In genomic region chr4:58082588-58082987, GRCm38 (mm10) we compare ENCODE assay signal across 9 mouse cellular contexts.
DNase-seq lines count a peak whose midpoint lies in the region; ATAC-seq and TF ChIP-seq lines count a peak whose summit lies in the region.
"Had no signal": no experiment of that assay in that cellular context is flagged by ENCODE, and none has a peak within 500 bp of the region (broad histone marks: within the 10 kb centered on the region; RNA-seq: fewer than 3 reads in every experiment).

No protein-coding gene starts in this region.

- H3K27me3 ChIP-seq in kidney, adult 2 months (replicated peaks; ENCODE audit: control insufficient read depth, insufficient read depth, low read length): no peaks in the 10 kb centered on the region
- no peaks in the 10 kb centered on the region for H3K27me3 ChIP-seq in kidney, embryonic 14.5 days (ENCODE audit: control insufficient read depth, insufficient read depth, low read length)
- no peaks in the 10 kb centered on the region for H3K27me3 ChIP-seq in cerebellum, adult 2 months (ENCODE audit: control insufficient read depth, insufficient read depth, low read length)
- H3K27me3 ChIP-seq in liver, adult 2 months (ENCODE audit: control insufficient read depth, insufficient read depth, low read length): no peaks in the 10 kb centered on the region
- H3K27me3 ChIP-seq in neural tube, embryonic 13.5 days: no peaks in the 10 kb centered on the region

- no peak overlapping the region for H3K4me3 ChIP-seq in kidney, adult 2 months (ENCODE audit: insufficient read depth, low read depth, low read length)
- H3K4me3 ChIP-seq in kidney, embryonic 14.5 days (ENCODE audit: low read length): no peak overlapping the region
- no peak overlapping the region for H3K4me3 ChIP-seq in cerebellum, adult 2 months (replicated peaks; ENCODE audit: insufficient read depth, low read depth, low read length)
- no peak overlapping the region for H3K4me3 ChIP-seq in liver, adult 2 months (ENCODE audit: insufficient read depth, low read depth, low read length)
- no peak overlapping the region for H3K4me3 ChIP-seq in neural tube, embryonic 13.5 days
- H3K4me3 ChIP-seq: myocyte had no signal

- H3K9ac ChIP-seq in kidney, embryonic 14.5 days (ENCODE audit: low read depth, low read length): no peak overlapping the region
- H3K9ac ChIP-seq in liver, adult 2 months (ENCODE audit: low read depth, low read length): no peak overlapping the region
- no peak overlapping the region for H3K9ac ChIP-seq in neural tube, embryonic 13.5 days

- TF ChIP-seq CTCF in kidney, adult 2 months (conservative IDR thresholded peaks at IDR 0.05; ENCODE audit: insufficient read depth, insufficient read length, low read depth, low read length): peak; percentile 83
- TF ChIP-seq CTCF in cerebellum, adult 2 months (IDR thresholded peaks at IDR 0.05; ENCODE audit: borderline replicate concordance, insufficient read depth, low read depth, low read length): peak; percentile 90
- peak; percentile 90 for TF ChIP-seq CTCF in liver, adult 2 months (IDR thresholded peaks at IDR 0.05; ENCODE audit: low read depth, low read length)

- H3K4me2 ChIP-seq in kidney, embryonic 14.5 days (replicated peaks; ENCODE audit: low read depth, low read length): no peak overlapping the region
- no peak overlapping the region for H3K4me2 ChIP-seq in neural tube, embryonic 13.5 days

- H3K27ac ChIP-seq in kidney, adult 2 months (ENCODE audit: insufficient read depth, low read depth, low read length): no peak overlapping the region
- no peak overlapping the region for H3K27ac ChIP-seq in kidney, embryonic 14.5 days (ENCODE audit: low read depth, low read length)
- H3K27ac ChIP-seq in cerebellum, adult 2 months (ENCODE audit: insufficient read depth, low read length): no peak overlapping the region
- no peak overlapping the region for H3K27ac ChIP-seq in liver, adult 2 months (replicated peaks; ENCODE audit: insufficient read depth, low read depth, low read length)
- H3K27ac ChIP-seq in neural tube, embryonic 13.5 days (replicated peaks): no peak overlapping the region

- 16% methylated on average over 5 of the region's 5 CpGs for WGBS in kidney, adult 2 months
- whole genome bisulfite sequencing in kidney, embryonic 14.5 days: 17% methylated on average over 5 of the region's 5 CpGs
- 6% methylated on average over 5 of the region's 5 CpGs for WGBS in cerebellum, adult 2 months
- WGBS in liver, adult 2 months: 13% methylated on average over 5 of the region's 5 CpGs
- 9% methylated on average over 5 of the region's 5 CpGs for WGBS in neural tube, embryonic 13.5 days

- no peak for ATAC-seq in kidney, embryonic 14.5 days (ENCODE audit: low FRiP score, low TSS enrichment)
- peak; percentile 90 for ATAC-seq in frontal cortex, adult (ENCODE audit: low TSS enrichment)
- peak; percentile 71 for ATAC-seq in inflammation-experienced regulatory T-cells, adult 6 months
- ATAC-seq in neural tube, embryonic 13.5 days (ENCODE audit: low read depth): peak; percentile 66; the same call in 1 of the 2 replicates

- no peaks in the 10 kb centered on the region for H3K79me2 ChIP-seq in liver, adult 2 months (ENCODE audit: control insufficient read depth, insufficient read depth, low read length)

- H3K4me1 ChIP-seq in kidney, adult 2 months (ENCODE audit: control insufficient read depth, insufficient read depth, low read length): no peaks in the 10 kb centered on the region; the same call in 1 of the 2 replicates
- H3K4me1 ChIP-seq in kidney, embryonic 14.5 days (ENCODE audit: control insufficient read depth, insufficient read depth, low read length): no peaks in the 10 kb centered on the region
- no peaks in the 10 kb centered on the region for H3K4me1 ChIP-seq in cerebellum, adult 2 months (ENCODE audit: control insufficient read depth, insufficient read depth, low read length)
- H3K4me1 ChIP-seq in liver, adult 2 months (ENCODE audit: control insufficient read depth, insufficient read depth, low read length): no peaks in the 10 kb centered on the region
- 0 out of 2 replicates have a peak, but pooled peaks cover 5% of the 10 kb centered on the region for H3K4me1 ChIP-seq in neural tube, embryonic 13.5 days (replicated peaks)

- no peak for TF ChIP-seq POLR2A in kidney, adult 2 months (IDR thresholded peaks at IDR 0.05; ENCODE audit: low read depth, low read length)
- TF ChIP-seq POLR2A in cerebellum, adult 2 months (IDR thresholded peaks at IDR 0.05; ENCODE audit: borderline replicate concordance, insufficient read depth, low read length): no peak
- no peak for TF ChIP-seq POLR2A in liver, adult 2 months (IDR thresholded peaks at IDR 0.05; ENCODE audit: extremely low read depth, insufficient read depth, low read length)

- no peaks in the 10 kb centered on the region for H3K9me3 ChIP-seq in kidney, embryonic 14.5 days (ENCODE audit: control insufficient read depth, low read length)
- H3K9me3 ChIP-seq in neural tube, embryonic 13.5 days: no peaks in the 10 kb centered on the region

- DNase-seq in kidney, adult 2 months: peak; percentile 61
- DNase-seq in cerebellum, adult 2 months: peak; percentile 55 to 73
- peak; percentile 16 for DNase-seq in liver, adult 2 months (ENCODE audit: extremely low read depth, low read depth, low spot score)
- peak; percentile 29 for DNase-seq in testis, postnatal 14 days (ENCODE audit: low spot score)

- H3K36me3 ChIP-seq in kidney, adult 2 months (ENCODE audit: control insufficient read depth, insufficient read depth, low read length): no peaks in the 10 kb centered on the region
- no peaks in the 10 kb centered on the region; the same call in 1 of the 2 replicates for H3K36me3 ChIP-seq in kidney, embryonic 14.5 days (ENCODE audit: control insufficient read depth, insufficient read depth, low read length)
- H3K36me3 ChIP-seq in liver, adult 2 months (ENCODE audit: control insufficient read depth, insufficient read depth, low read length): no peaks in the 10 kb centered on the region
- no peaks in the 10 kb centered on the region for H3K36me3 ChIP-seq in neural tube, embryonic 13.5 days
